Mouse (Mus musculus) adrenal gland, adult 2 months (tissue): ENCODE measurements at regions not wholly inside any gene's neighbourhood (a gene's known extent, or its start where the extent isn't known, plus 50 kb on each side); places are given as distances from the start of the nearest gene placed in this dataset.

Experiments used
- DNase-seq: peaks from one replicate; pipeline ENCODE4 v3.0.0; 2021

GRCm38 (mm10) chr6:94911374-94911773 lies 205.7 kb upstream of the Kbtbd8 start:
- no peak for DNase-seq

- no peak for DNase-seq
Observed at GRCm38 (mm10) chr6:94900862-94901261, 200.9 kb upstream of the Lrig1 start.

GRCm38 (mm10) chr6:94898881-94899280 lies 198.9 kb upstream of the Lrig1 start:
- DNase-seq = no peak

GRCm38 (mm10) chr6:94890165-94890564 lies 190.2 kb upstream of the Lrig1 start:
- DNase-seq = no peak

- no peak for DNase-seq
Observed at GRCm38 (mm10) chr6:94889271-94889670, 189.3 kb upstream of the Lrig1 start.

GRCm38 (mm10) chr6:94881139-94881538 lies 181.2 kb upstream of the Lrig1 start:
- DNase-seq = no peak

- DNase-seq = no peak
Observed at GRCm38 (mm10) chr6:94875841-94876240, 175.9 kb upstream of the Lrig1 start.

GRCm38 (mm10) chr6:94875065-94875464 lies 175.1 kb upstream of the Lrig1 start:
- DNase-seq = no peak

GRCm38 (mm10) chr6:94874415-94874814 lies 174.5 kb upstream of the Lrig1 start:
- no peak for DNase-seq

GRCm38 (mm10) chr6:94867952-94868351 lies 168.0 kb upstream of the Lrig1 start:
- DNase-seq = no peak

- DNase-seq = no peak
Observed at GRCm38 (mm10) chr6:94865498-94865897, 165.5 kb upstream of the Lrig1 start.

- DNase-seq = no peak
Observed at GRCm38 (mm10) chr6:94858121-94858621, 158.2 kb upstream of the Lrig1 start.

- DNase-seq = no peak
Observed at GRCm38 (mm10) chr6:94850121-94850520, 150.2 kb upstream of the Lrig1 start.

GRCm38 (mm10) chr6:94849533-94849932 lies 149.6 kb upstream of the Lrig1 start:
- DNase-seq = no peak

- DNase-seq = no peak
Observed at GRCm38 (mm10) chr6:94848437-94848836, 148.5 kb upstream of the Lrig1 start.

GRCm38 (mm10) chr6:94845821-94846220 lies 145.9 kb upstream of the Lrig1 start:
- DNase-seq = no peak

GRCm38 (mm10) chr6:94842856-94843255 lies 142.9 kb upstream of the Lrig1 start:
- DNase-seq = no peak

- no peak for DNase-seq
Observed at GRCm38 (mm10) chr6:94841881-94842280, 141.9 kb upstream of the Lrig1 start.

GRCm38 (mm10) chr6:94835742-94836141 lies 135.8 kb upstream of the Lrig1 start:
- no peak for DNase-seq

GRCm38 (mm10) chr6:94834551-94834950 lies 134.6 kb upstream of the Lrig1 start:
- no peak for DNase-seq

- DNase-seq = no peak
Observed at GRCm38 (mm10) chr6:94830801-94831200, 130.8 kb upstream of the Lrig1 start.

GRCm38 (mm10) chr6:94829246-94829645 lies 129.3 kb upstream of the Lrig1 start:
- DNase-seq = no peak

GRCm38 (mm10) chr6:94826656-94827055 lies 126.7 kb upstream of the Lrig1 start:
- no peak for DNase-seq

- DNase-seq = no peak
Observed at GRCm38 (mm10) chr6:94818220-94818619, 118.3 kb upstream of the Lrig1 start.

GRCm38 (mm10) chr6:94816161-94816560 lies 116.2 kb upstream of the Lrig1 start:
- DNase-seq = no peak
